8 mouse cellular contexts compared by ENCODE assay signal in genomic region chr13:21200043-21200999, GRCm38 (mm10). TPM values are rescaled to one million over a fixed set of nuclear protein-coding genes. Genes with fewer than 3 reads are reported as not detected.
DNase-seq lines count a peak whose midpoint lies in the region; ATAC-seq lines count a peak whose summit lies in the region.

No protein-coding gene starts in this region.

- peaks cover 9% of the 10 kb centered on the region for H3K9me3 ChIP-seq in forebrain, embryonic 10.5 days
- H3K9me3 ChIP-seq in heart, embryonic 16.5 days (replicated peaks; ENCODE audit: control insufficient read depth, low read length), result no peaks in the 10 kb centered on the region; the same call in 1 of the 2 replicates
- H3K9me3 ChIP-seq in liver, embryonic 15.5 days (replicated peaks), result no peaks in the 10 kb centered on the region
- 0 out of 2 replicates have a peak, but pooled peaks cover 8% of the 10 kb centered on the region for H3K9me3 ChIP-seq in neural tube, embryonic 12.5 days

- peak; percentile 87 for ATAC-seq in CD4-positive, CD25-positive, alpha-beta regulatory T cell, adult 4 months
- ATAC-seq in heart, embryonic 16.5 days (replicated peaks; ENCODE audit: extremely low read depth, insufficient read depth, low FRiP score), result peak; percentile 93
- peak; percentile 96 for ATAC-seq in liver, embryonic 15.5 days (ENCODE audit: insufficient read depth)
- peak; percentile 96 for ATAC-seq in neural tube, embryonic 12.5 days (ENCODE audit: low FRiP score, low read depth)

- H3K4me2 ChIP-seq in heart, embryonic 16.5 days (ENCODE audit: low read depth, low read length), result peak overlapping the region; percentile 73
- peak overlapping the region; percentile 82 for H3K4me2 ChIP-seq in liver, embryonic 15.5 days
- H3K4me2 ChIP-seq in neural tube, embryonic 12.5 days (replicated peaks), result peak overlapping the region; percentile 61

- peaks cover 8% of the 10 kb centered on the region for H3K36me3 ChIP-seq in forebrain, embryonic 10.5 days (replicated peaks)
- peaks cover 3% of the 10 kb centered on the region; the same call in 1 of the 2 replicates for H3K36me3 ChIP-seq in heart, embryonic 16.5 days (ENCODE audit: control insufficient read depth, insufficient read depth)
- H3K36me3 ChIP-seq in liver, embryonic 15.5 days (replicated peaks), result 0 out of 2 replicates have a peak, but pooled peaks cover 6% of the 10 kb centered on the region
- no peaks in the 10 kb centered on the region for H3K36me3 ChIP-seq in neural tube, embryonic 12.5 days

- 5% methylated on average over 48 of the region's 48 CpGs for WGBS in forebrain, embryonic 10.5 days
- WGBS in heart, embryonic 16.5 days, result 4% methylated on average over 48 of the region's 48 CpGs
- 4% methylated on average over 48 of the region's 48 CpGs for WGBS in liver, embryonic 15.5 days (ENCODE audit: insufficient replicate concordance)
- WGBS in neural tube, embryonic 12.5 days, result 4% methylated on average over 48 of the region's 48 CpGs

- peak overlapping the region; percentile 85 for H3K9ac ChIP-seq in heart, embryonic 16.5 days (ENCODE audit: low read length)
- H3K9ac ChIP-seq in liver, embryonic 15.5 days, result peak overlapping the region; percentile 65
- peak overlapping the region; percentile 60 for H3K9ac ChIP-seq in neural tube, embryonic 12.5 days

- DNase-seq in c-Kit-negative CD71-positive TER-119-positive erythroid progenitor cells, embryonic 14.5 days (ENCODE audit: low read depth, low spot score), result peak; percentile 89
- DNase-seq in forebrain, embryonic 10.5 days (ENCODE audit: extremely low spot score, low spot score), result peak; percentile 96
- DNase-seq in kidney, postnatal 36 days, result peak; percentile 93 to 96
- DNase-seq in telencephalon, adult 2 months (ENCODE audit: low read depth, low spot score), result peak; percentile 90

- peak overlapping the region; percentile 69 for H3K4me3 ChIP-seq in forebrain, embryonic 10.5 days
- H3K4me3 ChIP-seq in heart, embryonic 16.5 days (ENCODE audit: low read length), result peak overlapping the region; percentile 89
- peak overlapping the region; percentile 83 for H3K4me3 ChIP-seq in liver, embryonic 15.5 days (replicated peaks)
- peak overlapping the region; percentile 59 for H3K4me3 ChIP-seq in neural tube, embryonic 12.5 days

- H3K27ac ChIP-seq in forebrain, embryonic 10.5 days, result peak overlapping the region; percentile 86
- H3K27ac ChIP-seq in heart, embryonic 16.5 days (ENCODE audit: low read length), result peak overlapping the region; percentile 79
- H3K27ac ChIP-seq in liver, embryonic 15.5 days (replicated peaks), result peak overlapping the region; percentile 76
- H3K27ac ChIP-seq in neural tube, embryonic 12.5 days, result no peak overlapping the region

- no peaks in the 10 kb centered on the region for H3K27me3 ChIP-seq in forebrain, embryonic 10.5 days (ENCODE audit: poor library complexity, severe bottlenecking)
- no peaks in the 10 kb centered on the region for H3K27me3 ChIP-seq in heart, embryonic 16.5 days (ENCODE audit: control insufficient read depth, insufficient read depth, low read length)
- H3K27me3 ChIP-seq in liver, embryonic 15.5 days, result no peaks in the 10 kb centered on the region
- no peaks in the 10 kb centered on the region for H3K27me3 ChIP-seq in neural tube, embryonic 12.5 days (replicated peaks)

- peaks cover 8% of the 10 kb centered on the region for H3K4me1 ChIP-seq in forebrain, embryonic 10.5 days
- no peaks in the 10 kb centered on the region for H3K4me1 ChIP-seq in heart, embryonic 16.5 days (ENCODE audit: control insufficient read depth, insufficient read depth, low read length)
- H3K4me1 ChIP-seq in liver, embryonic 15.5 days (replicated peaks), result peaks cover 11% of the 10 kb centered on the region
- no peaks in the 10 kb centered on the region for H3K4me1 ChIP-seq in neural tube, embryonic 12.5 days

RNA-seq across cellular contexts. Expression of gene Trim27, which starts 21.1 kb away (rescaled TPM):
- polyA plus RNA-seq in CD4-positive, CD25-positive, alpha-beta regulatory T cell, adult 4 months (2017; shearing (Covaris generic)), result 10 to 100 TPM; 10.5 to 13.5 TPM
- 169 and 173 TPM in 2 replicates for polyA plus RNA-seq in forebrain, embryonic 10.5 days (2016; fragmentation: Nextera tagmentation; extraction: Ambion mirVana)
- polyA plus RNA-seq in heart, embryonic 16.5 days (2015; fragmentation: Nextera tagmentation; extraction: Ambion mirVana), result 72.4 and 72.8 TPM in 2 replicates
- 59.3 and 65.7 TPM in 2 replicates for polyA plus RNA-seq in liver, embryonic 15.5 days (2015; fragmentation: Nextera tagmentation; extraction: Ambion mirVana)
- polyA plus RNA-seq in neural tube, embryonic 12.5 days (2016; fragmentation: Nextera tagmentation; extraction: Ambion mirVana), result 124 and 125 TPM in 2 replicates

RNA-seq across cellular contexts. Expression of gene Olfr1368, which starts 54.7 kb away (rescaled TPM):
- polyA plus RNA-seq in CD4-positive, CD25-positive, alpha-beta regulatory T cell, adult 4 months (2017; shearing (Covaris generic)), result not detected
- polyA plus RNA-seq in forebrain, embryonic 10.5 days (2016; fragmentation: Nextera tagmentation; extraction: Ambion mirVana), result not detected in 2 replicates
- polyA plus RNA-seq in heart, embryonic 16.5 days (2015; fragmentation: Nextera tagmentation; extraction: Ambion mirVana), result not detected in 2 replicates
- polyA plus RNA-seq in liver, embryonic 15.5 days (2015; fragmentation: Nextera tagmentation; extraction: Ambion mirVana), result not detected in 2 replicates
- polyA plus RNA-seq in neural tube, embryonic 12.5 days (2016; fragmentation: Nextera tagmentation; extraction: Ambion mirVana), result not detected in 2 replicates
